Mouse (Mus musculus): ENCODE results near the gene Gm20388. TPM values are rescaled to one million over a fixed set of nuclear protein-coding genes. Genes with fewer than 3 reads are reported as not detected.

The Gm20388 gene
- polyA plus RNA-seq, 1 experiment from 2014 or later = not detected

- DNase-seq (ENCODE audit: low spot score) (no peak), ATAC-seq (ENCODE audit: low FRiP score) (no peak)
- no peak overlapping the region for H3K9ac ChIP-seq
- H3K4me3 ChIP-seq (replicated peaks; ENCODE audit: low read length) = no peak overlapping the region
- 0 out of 2 replicates have a peak, but pooled peaks cover 6% of the 10 kb centered on the region for H3K4me1 ChIP-seq (replicated peaks; ENCODE audit: control insufficient read depth, insufficient read depth, low read length)
- H3K27me3 ChIP-seq (ENCODE audit: control insufficient read depth, insufficient read depth, low read length) = no peaks in the 10 kb centered on the region
- no peak overlapping the region for H3K27ac ChIP-seq
- no peaks in the 10 kb centered on the region for H3K36me3 ChIP-seq (replicated peaks; ENCODE audit: control insufficient read depth, insufficient read depth)
- no peaks in the 10 kb centered on the region for H3K9me3 ChIP-seq (ENCODE audit: control insufficient read depth, low read length)
- no peak overlapping the region for H3K4me2 ChIP-seq (replicated peaks)
- WGBS = 88% methylated on average over 14 of the region's 14 CpGs
Observed at GRCm38 (mm10) chr8:122763267-122763738, 2852.7 kb downstream of the Gm20388 start.

DNA sequence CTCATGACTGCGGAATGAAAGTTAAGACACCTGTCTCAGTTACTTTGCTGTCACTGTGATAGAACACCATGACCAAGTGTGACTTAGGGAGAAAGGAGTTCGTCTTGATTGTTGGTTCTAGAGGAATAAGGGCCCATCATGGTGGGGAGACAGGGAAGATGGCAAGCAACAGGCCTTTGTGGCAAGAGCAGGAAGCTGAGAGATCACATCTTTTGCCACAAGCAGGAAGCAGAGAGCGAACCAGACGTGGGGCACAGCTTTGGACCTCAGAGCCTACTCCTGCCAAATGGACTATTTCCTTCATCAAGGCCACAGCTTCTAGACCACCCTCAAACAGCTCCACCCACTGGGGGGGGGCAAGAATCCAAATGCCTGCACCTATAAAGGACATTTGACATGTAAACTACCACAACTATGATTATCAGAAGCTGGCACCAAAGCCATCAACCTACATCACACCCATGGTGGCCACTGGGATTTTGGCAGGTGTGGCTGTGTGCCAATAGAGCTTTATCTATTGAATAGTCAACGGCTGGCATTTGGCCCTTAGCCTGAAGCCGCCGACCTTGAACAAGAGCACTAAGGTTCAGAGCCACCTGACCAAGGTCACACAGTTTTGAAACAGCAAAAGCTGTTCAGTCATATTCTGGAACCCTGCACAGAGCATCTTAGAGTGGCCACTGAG, 2854.3 kb downstream of the Gm20388 start:
- WGBS = 85% methylated on average over 7 of the region's 7 CpGs
- Histone ChIP-seq H3K27ac (no peak overlapping the region), H3K4me1 (replicated peaks; ENCODE audit: control insufficient read depth, insufficient read depth, low read length) (0 out of 2 replicates have a peak, but pooled peaks cover 6% of the 10 kb centered on the region), H3K9me3 (ENCODE audit: control insufficient read depth, low read length) (no peaks in the 10 kb centered on the region), H3K4me2 (replicated peaks) (no peak overlapping the region), H3K36me3 (replicated peaks; ENCODE audit: control insufficient read depth, insufficient read depth) (no peaks in the 10 kb centered on the region), H3K27me3 (ENCODE audit: control insufficient read depth, insufficient read depth, low read length) (no peaks in the 10 kb centered on the region), H3K9ac (no peak overlapping the region), H3K4me3 (replicated peaks; ENCODE audit: low read length) (no peak overlapping the region)
- ATAC-seq (ENCODE audit: low FRiP score) (no peak), DNase-seq (ENCODE audit: low spot score) (no peak)

- Histone ChIP-seq H3K36me3 (replicated peaks; ENCODE audit: control insufficient read depth, insufficient read depth) (no peaks in the 10 kb centered on the region), H3K27me3 (ENCODE audit: control insufficient read depth, insufficient read depth, low read length) (no peaks in the 10 kb centered on the region), H3K4me2 (replicated peaks) (no peak overlapping the region), H3K9me3 (ENCODE audit: control insufficient read depth, low read length) (no peaks in the 10 kb centered on the region), H3K4me1 (replicated peaks; ENCODE audit: control insufficient read depth, insufficient read depth, low read length) (0 out of 2 replicates have a peak, but pooled peaks cover 6% of the 10 kb centered on the region), H3K9ac (no peak overlapping the region), H3K4me3 (replicated peaks; ENCODE audit: low read length) (no peak overlapping the region), H3K27ac (no peak overlapping the region)
- 70% methylated on average over 5 of the region's 5 CpGs for WGBS
- DNase-seq (ENCODE audit: low spot score) (no peak), ATAC-seq (ENCODE audit: low FRiP score) (no peak)
Observed at GRCm38 (mm10) chr8:122766189-122766588, 2855.5 kb downstream of the Gm20388 start.

DNA sequence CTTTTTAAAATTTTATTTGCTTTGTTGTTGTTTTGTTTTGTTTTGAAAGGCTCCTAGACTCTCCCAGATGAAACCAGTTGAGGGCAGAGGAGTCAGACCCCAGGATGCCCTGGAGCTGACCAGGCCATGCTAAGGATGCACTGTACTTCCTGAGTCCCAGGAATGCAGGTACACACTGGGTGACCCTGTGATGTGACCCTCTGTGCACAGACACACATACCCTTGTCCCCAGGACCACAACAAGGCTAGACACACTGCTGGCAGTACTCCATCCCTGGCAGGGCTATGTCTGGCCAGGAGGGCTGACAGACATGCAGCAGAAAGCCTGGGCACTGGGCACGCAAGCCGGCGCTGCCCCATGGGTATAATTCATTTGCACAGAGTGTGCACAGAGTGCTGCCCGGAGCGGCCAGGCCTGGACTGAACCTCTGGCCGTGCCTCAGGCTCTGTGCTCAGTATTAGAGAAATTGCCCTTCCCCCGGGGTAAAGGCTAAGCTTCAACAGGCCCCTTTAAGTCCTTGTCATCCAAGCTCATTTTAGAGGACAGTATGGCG, 2856.1 kb downstream of the Gm20388 start:
- WGBS = 53% methylated on average over 8 of the region's 8 CpGs
- no peaks in the 10 kb centered on the region for H3K9me3 ChIP-seq (ENCODE audit: control insufficient read depth, low read length)
- H3K4me3 ChIP-seq (replicated peaks; ENCODE audit: low read length) = no peak overlapping the region
- no peaks in the 10 kb centered on the region for H3K36me3 ChIP-seq (replicated peaks; ENCODE audit: control insufficient read depth, insufficient read depth)
- H3K4me2 ChIP-seq (replicated peaks) = no peak overlapping the region
- ATAC-seq (ENCODE audit: low FRiP score) = no peak
- H3K27ac ChIP-seq = no peak overlapping the region
- DNase-seq (ENCODE audit: low spot score) = no peak
- H3K27me3 ChIP-seq (ENCODE audit: control insufficient read depth, insufficient read depth, low read length) = no peaks in the 10 kb centered on the region
- H3K9ac ChIP-seq = no peak overlapping the region
- H3K4me1 ChIP-seq (replicated peaks; ENCODE audit: control insufficient read depth, insufficient read depth, low read length) = 0 out of 2 replicates have a peak, but pooled peaks cover 6% of the 10 kb centered on the region

GRCm38 (mm10) chr8:122767229-122767628, 2856.6 kb downstream of the Gm20388 start:
- Histone ChIP-seq H3K27ac (no peak overlapping the region), H3K4me2 (replicated peaks) (no peak overlapping the region), H3K27me3 (ENCODE audit: control insufficient read depth, insufficient read depth, low read length) (no peaks in the 10 kb centered on the region), H3K4me3 (replicated peaks; ENCODE audit: low read length) (no peak overlapping the region), H3K9ac (no peak overlapping the region), H3K4me1 (replicated peaks; ENCODE audit: control insufficient read depth, insufficient read depth, low read length) (0 out of 2 replicates have a peak, but pooled peaks cover 6% of the 10 kb centered on the region), H3K36me3 (replicated peaks; ENCODE audit: control insufficient read depth, insufficient read depth) (no peaks in the 10 kb centered on the region), H3K9me3 (ENCODE audit: control insufficient read depth, low read length) (no peaks in the 10 kb centered on the region)
- 39% methylated on average over 9 of the region's 9 CpGs for WGBS
- no peak for ATAC-seq (ENCODE audit: low FRiP score)
- no peak for DNase-seq (ENCODE audit: low spot score)

GRCm38 (mm10) chr8:122769251-122770058, 2858.8 kb downstream of the Gm20388 start:
- DNase-seq (ENCODE audit: low spot score) (peak; percentile 43), ATAC-seq (ENCODE audit: low FRiP score) (0 out of 2 replicates have a peak, but pooled peaks have one; percentile 51)
- Histone ChIP-seq H3K9me3 (ENCODE audit: control insufficient read depth, low read length) (no peaks in the 10 kb centered on the region), H3K27me3 (ENCODE audit: control insufficient read depth, insufficient read depth, low read length) (no peaks in the 10 kb centered on the region), H3K9ac (no peak overlapping the region), H3K27ac (no peak overlapping the region), H3K4me1 (replicated peaks; ENCODE audit: control insufficient read depth, insufficient read depth, low read length) (0 out of 2 replicates have a peak, but pooled peaks cover 6% of the 10 kb centered on the region), H3K4me2 (replicated peaks) (no peak overlapping the region), H3K4me3 (replicated peaks; ENCODE audit: low read length) (no peak overlapping the region), H3K36me3 (replicated peaks; ENCODE audit: control insufficient read depth, insufficient read depth) (no peaks in the 10 kb centered on the region)
- 54% methylated on average over 24 of the region's 24 CpGs for WGBS

- H3K9ac ChIP-seq = no peak overlapping the region
- H3K4me2 ChIP-seq (replicated peaks) = no peak overlapping the region
- H3K4me1 ChIP-seq (replicated peaks; ENCODE audit: control insufficient read depth, insufficient read depth, low read length) = peaks cover 9% of the 10 kb centered on the region
- WGBS = 43% methylated on average over 10 of the region's 10 CpGs
- H3K4me3 ChIP-seq (replicated peaks; ENCODE audit: low read length) = no peak overlapping the region
- no peaks in the 10 kb centered on the region for H3K36me3 ChIP-seq (replicated peaks; ENCODE audit: control insufficient read depth, insufficient read depth)
- no peaks in the 10 kb centered on the region for H3K9me3 ChIP-seq (ENCODE audit: control insufficient read depth, low read length)
- no peak overlapping the region for H3K27ac ChIP-seq
- DNase-seq (ENCODE audit: low spot score) (no peak), ATAC-seq (ENCODE audit: low FRiP score) (no peak)
- no peaks in the 10 kb centered on the region for H3K27me3 ChIP-seq (ENCODE audit: control insufficient read depth, insufficient read depth, low read length)
Observed at GRCm38 (mm10) chr8:122772431-122773060, 2861.9 kb downstream of the Gm20388 start.

GRCm38 (mm10) chr8:122775285-122776155, 2864.9 kb downstream of the Gm20388 start, which contains the start of gene Acsf3:
Gene Acsf3 (plus strand): TSS chr8:122775486.
- Histone ChIP-seq H3K27me3 (ENCODE audit: control insufficient read depth, insufficient read depth, low read length) (no peaks in the 10 kb centered on the region), H3K9ac (peak within 1 kb of the TSS; percentile 86), H3K9me3 (ENCODE audit: control insufficient read depth, low read length) (no peaks in the 10 kb centered on the region), H3K36me3 (replicated peaks; ENCODE audit: control insufficient read depth, insufficient read depth) (peaks cover 6% of the 10 kb centered on the region), H3K4me2 (replicated peaks) (peak within 1 kb of the TSS; percentile 91), H3K4me1 (replicated peaks; ENCODE audit: control insufficient read depth, insufficient read depth, low read length) (peaks cover 9% of the 10 kb centered on the region), H3K27ac (peak within 1 kb of the TSS; percentile 32; the same call in 1 of the 2 replicates), H3K4me3 (replicated peaks; ENCODE audit: low read length) (peak within 1 kb of the TSS; percentile 76)
- 1% methylated on average over 50 of the region's 50 CpGs for WGBS
- ATAC-seq (ENCODE audit: low FRiP score) (peak; percentile 65), DNase-seq (ENCODE audit: low spot score) (peak; percentile 86)
